Mouse (Mus musculus): ENCODE data around the gene Atg16l2. TPM values are rescaled to one million over a fixed set of nuclear protein-coding genes. Genes with fewer than 3 reads are reported as not detected.

Gene Atg16l2
- polyA plus RNA-seq, 1 experiment from 2014 or later = 14.3 TPM

GRCm38 (mm10) chr7:101319796-101320195 is 17.7 kb upstream of the Atg16l2 start:
- Histone ChIP-seq H3K36me3 (no peaks in the 10 kb centered on the region), H3K27me3 (replicated peaks) (no peaks in the 10 kb centered on the region), H3K4me2 (replicated peaks) (peak overlapping the region; percentile 96; the same call in 1 of the 2 replicates), H3K9ac (no peak overlapping the region), H3K27ac (peak overlapping the region; percentile 90), H3K9me3 (no peaks in the 10 kb centered on the region), H3K4me1 (replicated peaks) (peaks cover 22% of the 10 kb centered on the region), H3K4me3 (replicated peaks) (no peak overlapping the region)
- 69% methylated on average over 1 of the region's 1 CpGs for WGBS
- no peak for ATAC-seq

- Histone ChIP-seq H3K9me3 (no peaks in the 10 kb centered on the region), H3K4me3 (replicated peaks) (no peak overlapping the region), H3K9ac (no peak overlapping the region), H3K27ac (no peak overlapping the region), H3K27me3 (replicated peaks) (no peaks in the 10 kb centered on the region), H3K36me3 (no peaks in the 10 kb centered on the region), H3K4me2 (replicated peaks) (no peak overlapping the region), H3K4me1 (replicated peaks) (peaks cover 17% of the 10 kb centered on the region)
- no peak for ATAC-seq
- WGBS = 64% methylated on average over 4 of the region's 4 CpGs
Measured at GRCm38 (mm10) chr7:101318848-101319247, 16.8 kb upstream of the Atg16l2 start.

- H3K27ac ChIP-seq = peak within 1 kb of the TSS; percentile 62
Measured at GRCm38 (mm10) chr7:101317014-101317413, 15.0 kb upstream of the Atg16l2 start, which contains the start of gene Stard10. TSS of gene Stard10 (plus strand) at chr7:101317086.

GRCm38 (mm10) chr7:101316591-101317001 is 14.5 kb upstream of the Atg16l2 start:
- no peaks in the 10 kb centered on the region for H3K27me3 ChIP-seq (replicated peaks)
- ATAC-seq = peak; percentile 64
- peaks cover 13% of the 10 kb centered on the region for H3K4me1 ChIP-seq (replicated peaks)
- H3K4me2 ChIP-seq (replicated peaks) = no peak overlapping the region
- H3K36me3 ChIP-seq = no peaks in the 10 kb centered on the region
- no peak overlapping the region for H3K4me3 ChIP-seq (replicated peaks)
- WGBS = 54% methylated on average over 6 of the region's 6 CpGs
- H3K27ac ChIP-seq = peak overlapping the region; percentile 62; the same call in 1 of the 2 replicates
- H3K9me3 ChIP-seq = no peaks in the 10 kb centered on the region
- H3K9ac ChIP-seq = no peak overlapping the region

More at GRCm38 (mm10) chr7:101317014-101317413, 15.0 kb upstream of the Atg16l2 start, which contains the start of gene Stard10:
- Histone ChIP-seq H3K4me1 (replicated peaks) (peaks cover 15% of the 10 kb centered on the region), H3K9ac (no peak within 1 kb of the TSS), H3K4me3 (replicated peaks) (no peak within 1 kb of the TSS), H3K9me3 (no peaks in the 10 kb centered on the region), H3K4me2 (replicated peaks) (no peak within 1 kb of the TSS), H3K27me3 (replicated peaks) (no peaks in the 10 kb centered on the region), H3K36me3 (no peaks in the 10 kb centered on the region)
- WGBS = 63% methylated on average over 3 of the region's 3 CpGs
- no peak for ATAC-seq

GRCm38 (mm10) chr7:101315699-101316098 is 13.6 kb upstream of the Atg16l2 start:
- Histone ChIP-seq H3K36me3 (no peaks in the 10 kb centered on the region), H3K4me3 (replicated peaks) (no peak overlapping the region), H3K9me3 (no peaks in the 10 kb centered on the region), H3K27me3 (replicated peaks) (no peaks in the 10 kb centered on the region), H3K4me2 (replicated peaks) (no peak overlapping the region), H3K27ac (no peak overlapping the region), H3K9ac (no peak overlapping the region), H3K4me1 (replicated peaks) (peaks cover 9% of the 10 kb centered on the region)
- no peak for ATAC-seq

GRCm38 (mm10) chr7:101314396-101314795 is 12.3 kb upstream of the Atg16l2 start:
- H3K4me2 ChIP-seq (replicated peaks) = no peak overlapping the region
- ATAC-seq = no peak
- WGBS = 61% methylated on average over 5 of the region's 5 CpGs
- H3K27ac ChIP-seq = no peak overlapping the region
- 0 out of 2 replicates have a peak, but pooled peaks cover 4% of the 10 kb centered on the region for H3K4me1 ChIP-seq (replicated peaks)
- H3K27me3 ChIP-seq (replicated peaks) = no peaks in the 10 kb centered on the region
- no peaks in the 10 kb centered on the region for H3K9me3 ChIP-seq
- no peak overlapping the region for H3K9ac ChIP-seq
- H3K36me3 ChIP-seq = no peaks in the 10 kb centered on the region
- no peak overlapping the region for H3K4me3 ChIP-seq (replicated peaks)

- WGBS = 51% methylated on average over 3 of the region's 3 CpGs
- H3K4me3 ChIP-seq (replicated peaks) = no peak overlapping the region
- no peaks in the 10 kb centered on the region for H3K36me3 ChIP-seq
- H3K27me3 ChIP-seq (replicated peaks) = no peaks in the 10 kb centered on the region
- H3K9ac ChIP-seq = no peak overlapping the region
- 0 out of 2 replicates have a peak, but pooled peaks cover 4% of the 10 kb centered on the region for H3K4me1 ChIP-seq (replicated peaks)
- no peak for ATAC-seq
- H3K4me2 ChIP-seq (replicated peaks) = no peak overlapping the region
- H3K27ac ChIP-seq = no peak overlapping the region
- H3K9me3 ChIP-seq = no peaks in the 10 kb centered on the region
Measured at GRCm38 (mm10) chr7:101313033-101313432, 11.0 kb upstream of the Atg16l2 start.

GRCm38 (mm10) chr7:101311061-101311460 is 9.0 kb upstream of the Atg16l2 start:
- H3K36me3 ChIP-seq = no peaks in the 10 kb centered on the region
- H3K4me1 ChIP-seq (replicated peaks) = 0 out of 2 replicates have a peak, but pooled peaks cover 4% of the 10 kb centered on the region
- no peak overlapping the region for H3K27ac ChIP-seq
- H3K9ac ChIP-seq = no peak overlapping the region; the same call in 1 of the 2 replicates
- H3K4me2 ChIP-seq (replicated peaks) = peak overlapping the region; percentile 57
- H3K4me3 ChIP-seq (replicated peaks) = peak overlapping the region; percentile 53
- 29% methylated on average over 2 of the region's 2 CpGs for WGBS
- H3K9me3 ChIP-seq = no peaks in the 10 kb centered on the region
- ATAC-seq = no peak
- H3K27me3 ChIP-seq (replicated peaks) = no peaks in the 10 kb centered on the region

- H3K9me3 ChIP-seq = no peaks in the 10 kb centered on the region
- no peaks in the 10 kb centered on the region for H3K27me3 ChIP-seq (replicated peaks)
- H3K4me1 ChIP-seq (replicated peaks) = 0 out of 2 replicates have a peak, but pooled peaks cover 4% of the 10 kb centered on the region
- peak overlapping the region; percentile 96 for H3K27ac ChIP-seq
- peak; percentile 98 for ATAC-seq
- under 1% methylated on average over 43 of the region's 43 CpGs for WGBS
- no peaks in the 10 kb centered on the region for H3K36me3 ChIP-seq
- H3K4me2 ChIP-seq (replicated peaks) = peak overlapping the region; percentile 57
- H3K4me3 ChIP-seq (replicated peaks) = peak overlapping the region; percentile 53
- H3K9ac ChIP-seq = peak overlapping the region; percentile 73
Measured at GRCm38 (mm10) chr7:101310327-101311028, 8.4 kb upstream of the Atg16l2 start.

GRCm38 (mm10) chr7:101309985-101310326 is 7.9 kb upstream of the Atg16l2 start:
- peak overlapping the region; percentile 57 for H3K4me2 ChIP-seq (replicated peaks)
- H3K36me3 ChIP-seq = no peaks in the 10 kb centered on the region
- ATAC-seq = no peak
- H3K9me3 ChIP-seq = no peaks in the 10 kb centered on the region
- H3K4me1 ChIP-seq (replicated peaks) = 0 out of 2 replicates have a peak, but pooled peaks cover 4% of the 10 kb centered on the region
- peak overlapping the region; percentile 53 for H3K4me3 ChIP-seq (replicated peaks)
- 43% methylated on average over 5 of the region's 5 CpGs for WGBS
- no peaks in the 10 kb centered on the region for H3K27me3 ChIP-seq (replicated peaks)
- H3K27ac ChIP-seq = peak overlapping the region; percentile 96
- peak overlapping the region; percentile 73; the same call in 1 of the 2 replicates for H3K9ac ChIP-seq

GRCm38 (mm10) chr7:101306841-101307240 is 4.8 kb upstream of the Atg16l2 start:
- no peak overlapping the region for H3K4me3 ChIP-seq (replicated peaks)
- H3K27me3 ChIP-seq (replicated peaks) = no peaks in the 10 kb centered on the region
- H3K36me3 ChIP-seq = no peaks in the 10 kb centered on the region
- no peak overlapping the region for H3K27ac ChIP-seq
- H3K9ac ChIP-seq = no peak overlapping the region
- 37% methylated on average over 2 of the region's 2 CpGs for WGBS
- H3K9me3 ChIP-seq = no peaks in the 10 kb centered on the region
- no peak overlapping the region for H3K4me2 ChIP-seq (replicated peaks)
- peaks cover 12% of the 10 kb centered on the region for H3K4me1 ChIP-seq (replicated peaks)
- no peak for ATAC-seq

GRCm38 (mm10) chr7:101302691-101303090 is 640 bp upstream of the Atg16l2 start:
- ATAC-seq = no peak
- Histone ChIP-seq H3K4me3 (replicated peaks) (peak overlapping the region; percentile 68), H3K27ac (peak overlapping the region; percentile 69), H3K9me3 (no peaks in the 10 kb centered on the region), H3K27me3 (replicated peaks) (no peaks in the 10 kb centered on the region), H3K4me2 (replicated peaks) (peak overlapping the region; percentile 90), H3K36me3 (no peaks in the 10 kb centered on the region), H3K4me1 (replicated peaks) (peaks cover 21% of the 10 kb centered on the region), H3K9ac (peak overlapping the region; percentile 64; the same call in 1 of the 2 replicates)
- WGBS = 26% methylated on average over 7 of the region's 7 CpGs

Data from intestine, embryonic 15.5 days (tissue).